Mouse (Mus musculus): ENCODE results near the gene B3galt5.

DNA sequence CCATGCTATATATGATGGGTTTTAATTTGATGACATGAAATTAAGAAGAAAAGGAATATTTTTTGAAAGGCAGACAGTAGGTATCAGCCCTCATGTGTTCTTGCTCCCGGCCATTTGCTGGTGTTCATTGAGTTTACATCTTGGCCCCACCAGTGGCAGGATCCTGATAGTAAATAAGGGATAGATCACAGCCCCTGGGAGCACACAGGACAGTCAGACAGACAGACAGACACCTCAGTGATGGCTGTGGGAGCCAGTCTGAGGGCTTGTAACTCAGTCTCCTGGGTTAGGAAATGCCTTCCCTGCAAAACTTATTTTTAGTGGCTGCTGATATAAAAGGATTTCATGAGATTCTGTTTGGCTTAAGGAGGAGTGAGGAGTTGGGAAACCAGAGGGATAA is 13.1 kb upstream of the B3galt5 start:
- TF ChIP-seq POLR2A (IDR thresholded peaks at IDR 0.05; ENCODE audit: borderline replicate concordance, insufficient read depth, low read length) (no peak), CTCF (IDR thresholded peaks at IDR 0.05; ENCODE audit: borderline replicate concordance, insufficient read depth, low read depth, low read length) (no peak)
